Mouse (Mus musculus): ENCODE measurements around the gene Xdh.

GRCm38 (mm10) chr17:73845632-73846031, 104.4 kb downstream of the Xdh start:
- TF ChIP-seq CTCF (IDR thresholded peaks at IDR 0.05; ENCODE audit: borderline replicate concordance, insufficient read depth, low read depth, low read length) (no peak), POLR2A (IDR thresholded peaks at IDR 0.05; ENCODE audit: borderline replicate concordance, insufficient read depth, low read length) (no peak)

Data from cerebellum, adult 2 months (tissue).